Mouse (Mus musculus) monocyte, adult 2 months (primary cell): Measurements from ENCODE around the gene Mast4.

Source experiments
- DNase-seq, 2 experiments: peaks; one replicate each; pipeline ENCODE4 v3.0.0; 2022; ENCODE audit warnings: low spot score in 2 of 2, low read depth in 1 of 2

Gene Mast4

DNA sequence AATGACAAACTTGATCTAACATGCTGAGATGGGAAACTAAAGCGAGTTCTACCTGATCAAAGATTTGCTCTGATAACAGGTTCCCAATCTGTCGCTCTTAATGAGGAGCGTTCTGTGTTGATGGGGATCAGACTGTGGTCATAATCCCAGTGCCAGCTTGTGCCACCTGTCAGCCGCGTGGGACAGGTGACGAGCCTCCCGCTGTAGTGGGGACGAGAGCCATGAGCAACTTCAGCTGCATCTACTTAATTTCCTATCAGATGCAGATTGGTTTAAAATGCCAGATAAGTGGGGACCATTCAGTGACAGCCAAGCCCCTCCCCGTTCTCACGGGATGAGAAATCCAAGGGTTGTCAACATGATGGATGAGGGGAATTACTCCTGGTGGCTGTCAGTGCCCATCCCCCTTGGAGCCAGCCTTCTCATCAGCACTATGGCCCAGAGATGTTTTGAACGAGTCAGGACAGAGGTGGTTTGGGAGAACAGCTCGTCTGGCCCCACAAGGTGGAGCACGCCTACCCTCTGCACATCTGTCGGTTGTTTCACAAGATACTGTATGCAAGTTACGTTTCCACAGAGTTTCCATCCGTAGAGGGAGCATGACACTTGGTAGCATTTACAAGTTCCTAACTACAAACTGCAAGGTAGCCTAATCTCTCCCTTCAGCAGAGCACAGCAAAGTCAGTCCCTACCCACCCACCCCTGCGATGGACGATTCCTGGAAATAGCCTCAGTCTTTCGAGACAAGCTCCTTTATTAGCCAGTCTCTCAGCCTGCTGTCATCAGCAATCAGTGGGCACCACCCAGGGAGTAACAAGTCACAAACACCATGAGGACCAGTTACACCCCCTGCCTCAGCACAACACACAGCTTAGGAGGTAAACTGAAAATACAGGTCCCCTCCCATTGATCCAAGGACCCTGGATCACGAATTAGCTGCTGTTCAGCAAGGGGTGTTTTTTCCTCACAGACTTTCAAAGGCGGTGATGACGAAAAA lies 212.2 kb downstream of the Mast4 start:
- no peak for DNase-seq

DNA sequence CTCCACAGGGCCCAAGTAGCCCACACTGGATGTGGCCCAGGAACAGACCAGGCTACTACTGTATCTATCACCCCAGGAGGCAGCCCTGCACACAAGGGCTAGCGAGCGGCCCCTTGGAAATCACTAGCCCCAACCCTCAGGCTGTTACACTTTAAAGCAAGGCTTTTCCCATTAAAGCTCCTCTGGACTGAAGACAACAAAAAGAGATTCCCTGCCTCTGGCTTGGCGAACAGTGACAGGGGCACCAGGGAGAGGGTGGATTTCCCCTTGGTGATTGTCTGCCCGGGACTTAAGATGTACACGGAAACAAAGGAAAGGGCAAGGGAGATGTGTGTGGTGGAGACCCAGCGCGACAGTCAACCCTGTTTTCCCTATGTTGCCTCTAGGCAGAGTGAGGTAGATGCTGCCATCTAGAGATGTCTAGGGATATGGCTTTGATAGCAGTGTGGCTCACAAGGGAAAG lies 213.6 kb downstream of the Mast4 start:
- DNase-seq, result no peak

- DNase-seq, result no peak
These were observed 214.6 kb downstream of the Mast4 start for GRCm38 (mm10) chr13:103119728-103120127.

- no peak for DNase-seq
These were observed 219.2 kb downstream of the Mast4 start for GRCm38 (mm10) chr13:103115116-103115515.

- no peak for DNase-seq
These were observed 220.0 kb downstream of the Mast4 start for GRCm38 (mm10) chr13:103114274-103114673.

DNA sequence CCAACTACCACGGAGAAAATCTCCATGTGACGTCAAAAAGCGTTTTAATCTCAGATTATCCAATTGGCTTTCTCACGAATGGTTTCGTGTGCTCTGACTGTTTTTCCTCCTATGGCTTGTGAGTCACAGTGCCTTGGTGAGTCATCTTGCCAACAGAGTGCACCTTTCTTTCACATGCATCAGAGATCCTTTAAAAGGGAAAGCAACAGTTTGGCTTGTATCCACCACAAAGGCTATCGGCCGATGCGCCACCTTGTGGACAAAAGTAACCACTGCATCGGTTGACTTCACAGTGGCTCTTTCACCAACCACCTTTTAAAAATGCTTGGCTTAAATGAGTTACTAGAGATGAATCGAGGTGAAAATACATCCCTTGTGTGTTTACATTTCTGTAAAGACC lies 224.4 kb downstream of the Mast4 start:
- DNase-seq, result no peak

DNA sequence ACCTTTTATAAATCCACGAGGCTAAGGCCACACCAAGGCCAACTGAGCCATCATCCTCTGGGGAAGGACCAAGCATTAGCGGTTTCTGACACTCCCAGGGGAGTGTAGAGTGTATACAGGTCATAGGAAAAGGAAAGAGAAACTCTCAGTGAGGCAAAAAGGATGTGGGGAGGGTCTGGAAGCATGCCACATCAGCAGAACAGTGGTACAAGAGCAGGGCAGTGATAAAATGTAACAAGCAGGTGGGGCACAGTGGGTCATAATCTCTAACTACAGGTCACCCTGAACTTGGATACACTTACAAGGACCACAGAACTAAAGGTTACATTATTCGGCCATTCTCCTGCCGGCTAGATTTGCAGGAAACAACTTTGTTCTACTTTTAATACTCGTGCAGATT lies 226.9 kb downstream of the Mast4 start:
- no peak for DNase-seq

- DNase-seq, result no peak
These were observed 231.7 kb downstream of the Mast4 start for GRCm38 (mm10) chr13:103102598-103102997.

GRCm38 (mm10) chr13:103096346-103097150 lies 237.7 kb downstream of the Mast4 start:
- DNase-seq, result no peak

GRCm38 (mm10) chr13:103095491-103095890 lies 238.8 kb downstream of the Mast4 start:
- DNase-seq, result no peak

- DNase-seq, result no peak
These were observed 239.7 kb downstream of the Mast4 start for GRCm38 (mm10) chr13:103094595-103094994.

GRCm38 (mm10) chr13:103093713-103094112 lies 240.6 kb downstream of the Mast4 start:
- no peak for DNase-seq

DNA sequence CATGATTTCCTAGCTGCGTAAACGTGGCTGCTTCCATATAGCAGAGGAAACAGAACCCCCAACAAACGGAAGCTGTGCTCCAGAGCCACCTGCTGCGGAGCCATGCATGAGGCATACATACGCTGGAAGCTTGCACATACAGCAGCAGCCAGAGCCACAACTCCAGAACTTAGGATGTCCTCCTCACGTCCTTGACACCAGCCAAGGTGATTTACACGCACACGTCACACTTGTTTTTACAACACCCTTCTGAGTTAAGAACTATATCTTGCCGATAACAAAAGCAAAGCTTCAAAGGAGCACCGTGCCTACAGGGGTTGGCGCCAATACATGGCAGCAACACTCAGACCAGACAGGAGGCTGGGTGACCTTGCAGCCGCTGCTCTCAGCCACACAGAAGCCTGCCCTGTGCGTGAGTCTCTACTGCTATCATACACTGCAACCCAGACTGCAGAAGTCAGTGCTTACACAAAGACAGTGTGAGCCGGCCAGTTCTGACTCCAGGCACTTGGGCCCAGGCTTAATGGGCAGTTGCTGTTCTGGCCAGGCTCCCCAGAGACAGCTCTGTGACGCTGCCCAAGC lies 248.7 kb downstream of the Mast4 start:
- no peak for DNase-seq

DNA sequence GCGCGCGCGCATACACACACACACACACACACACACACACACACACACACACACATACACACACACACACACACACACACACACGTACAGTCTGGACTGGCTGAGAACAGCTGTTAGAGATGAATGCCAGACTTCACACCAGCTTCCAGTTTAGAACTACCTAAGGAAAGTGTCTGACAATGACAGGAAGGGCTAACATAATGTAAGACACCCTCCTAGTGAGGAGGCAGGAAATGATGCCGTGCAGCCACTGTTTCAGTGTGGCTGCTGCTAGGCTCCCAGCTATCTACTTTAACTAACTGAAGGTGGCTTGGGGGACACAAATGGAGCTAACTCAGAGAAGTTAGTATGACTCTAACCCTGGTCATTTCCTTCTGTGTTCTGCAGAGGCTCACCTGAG lies 251.4 kb downstream of the Mast4 start:
- DNase-seq, result no peak

DNA sequence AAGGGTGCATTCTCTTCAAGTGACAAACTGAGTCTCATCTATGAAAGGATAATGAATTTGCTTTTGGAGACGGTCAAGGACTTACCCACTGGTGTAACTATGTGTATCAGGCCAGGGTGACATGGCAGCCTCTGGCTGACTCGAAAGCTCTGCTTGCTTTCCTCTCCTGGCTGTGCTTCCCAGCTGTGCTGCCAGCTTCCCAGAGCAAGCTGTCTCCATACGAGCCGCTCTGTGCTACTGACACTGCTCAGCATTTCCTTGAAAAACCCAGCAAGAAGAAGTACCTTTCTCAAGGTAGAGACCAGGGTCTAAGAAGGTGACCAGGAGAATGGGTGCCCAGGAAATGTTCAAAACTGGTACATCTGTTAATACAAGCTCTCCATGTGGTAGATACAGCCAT lies 254.5 kb downstream of the Mast4 start:
- no peak for DNase-seq

DNA sequence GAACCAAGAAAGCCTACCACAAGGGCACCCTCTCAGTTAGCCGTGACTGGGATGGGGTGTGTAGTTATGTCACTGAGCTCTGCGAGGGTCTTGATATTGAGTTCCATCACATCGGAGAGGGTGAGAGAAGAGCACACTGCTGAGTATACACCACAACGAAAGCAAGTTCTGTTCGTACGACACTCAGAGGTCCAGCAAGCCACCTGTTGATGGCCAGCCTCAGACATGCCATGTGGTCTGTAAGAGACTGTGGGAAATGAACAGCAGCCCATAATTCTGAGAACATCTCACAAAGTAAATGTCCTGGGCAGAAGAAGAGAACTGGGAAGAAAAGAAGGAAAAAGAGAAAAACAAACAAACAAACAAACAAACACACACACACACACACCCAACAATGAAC lies 255.5 kb downstream of the Mast4 start:
- DNase-seq, result no peak

DNA sequence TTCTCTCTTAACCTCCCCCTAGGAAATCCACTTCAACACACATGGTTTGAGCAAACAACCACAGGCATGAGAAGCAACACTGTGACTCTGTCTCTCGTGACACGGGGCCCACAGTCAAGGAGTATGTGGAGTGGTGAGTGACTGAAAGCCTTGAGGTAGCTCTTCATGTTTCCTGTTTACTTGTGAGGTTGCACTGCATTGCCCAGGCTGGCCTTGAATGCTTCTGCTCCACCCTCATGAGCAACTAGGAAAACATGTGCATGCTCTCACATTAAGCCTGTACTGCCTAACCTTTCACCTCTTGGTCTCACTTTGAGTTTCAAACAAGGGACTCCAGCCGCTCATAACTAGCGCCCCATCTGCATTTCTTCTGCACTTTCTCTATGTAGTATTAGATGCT lies 260.8 kb downstream of the Mast4 start:
- DNase-seq, result no peak

DNA sequence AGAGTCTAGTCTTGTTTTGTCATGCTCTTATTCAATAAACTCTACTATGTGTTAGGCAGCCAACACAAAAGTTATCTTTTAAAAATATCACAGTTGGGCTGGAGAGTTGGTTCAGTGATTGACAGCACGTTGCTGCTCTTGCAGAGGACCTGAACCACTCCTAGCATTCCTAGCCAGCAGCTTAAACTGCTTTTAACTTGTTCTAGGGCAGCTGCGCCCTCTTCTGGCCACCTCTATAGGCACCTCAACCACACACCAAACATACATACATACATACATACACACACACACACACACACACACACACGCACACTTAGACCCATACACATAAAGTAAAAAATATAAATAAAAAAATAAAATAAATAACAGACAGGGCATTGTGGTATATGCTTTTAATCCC lies 262.5 kb downstream of the Mast4 start:
- no peak for DNase-seq

- no peak for DNase-seq
These were observed 266.6 kb downstream of the Mast4 start for GRCm38 (mm10) chr13:103067581-103068166.

GRCm38 (mm10) chr13:103065437-103065836 lies 268.9 kb downstream of the Mast4 start:
- peak; percentile 4 to 14 for DNase-seq

- no peak for DNase-seq
These were observed 272.6 kb downstream of the Mast4 start for GRCm38 (mm10) chr13:103061680-103062079.
